Mouse (Mus musculus) activated CD4-positive, CD25-positive, alpha-beta regulatory T cell, adult 4 months (primary cell): ENCODE results near the gene Ifitm6. TPM values are rescaled to one million over a fixed set of nuclear protein-coding genes. Genes with fewer than 3 reads are reported as not detected.
A peak's percentile ranks its signal among the peaks of the same experiment; 100 is the strongest.
"Not testable (repeated sequence)": the region's sequence is repeated elsewhere in the genome, so short reads cannot be mapped to it uniquely, and the experiment has no call there.

Source experiments
- ATAC-seq: one replicate; pipeline ENCODE4 v1.8.0; 2017
- polyA plus RNA-seq, 2 experiments: library from polyadenylated mRNA; unstranded; fragments of 100-300 nt; shearing (Covaris generic); gene quantifications; one replicate each; pipeline ENCODE4 v1.2.1; 2017

Ifitm6 gene
- under 1 TPM; 0.70 to 0.92 TPM for polyA plus RNA-seq

- not testable (repeated sequence) for ATAC-seq
Observed at GRCm38 (mm10) chr7:141017824-141018223, at the start of gene Ifitm6. TSS of gene Ifitm6 (minus strand) at chr7:141017924.

- ATAC-seq: no peak
Observed at GRCm38 (mm10) chr7:141064576-141064975, 46.9 kb upstream of the Ifitm6 start.

- peak; percentile 57 for ATAC-seq
Observed at GRCm38 (mm10) chr7:141064175-141064574, 46.5 kb upstream of the Ifitm6 start.

- ATAC-seq: no peak
Observed at GRCm38 (mm10) chr7:141063353-141063752, 45.6 kb upstream of the Ifitm6 start.

GRCm38 (mm10) chr7:141062525-141062924 is 44.8 kb upstream of the Ifitm6 start:
- ATAC-seq: no peak

- ATAC-seq: no peak
Observed at GRCm38 (mm10) chr7:141061269-141061692, 43.6 kb upstream of the Ifitm6 start.

- ATAC-seq: peak; percentile 57
Observed at GRCm38 (mm10) chr7:141060426-141061242, 42.9 kb upstream of the Ifitm6 start, which contains the start of gene B4galnt4. TSS of gene B4galnt4 (plus strand) at chr7:141061104.

- ATAC-seq: no peak
Observed at GRCm38 (mm10) chr7:141059929-141060328, 42.2 kb upstream of the Ifitm6 start.

GRCm38 (mm10) chr7:141058601-141059341 is 41.0 kb upstream of the Ifitm6 start:
- peak; percentile 78 for ATAC-seq

- no peak for ATAC-seq
Observed at GRCm38 (mm10) chr7:141057541-141057940, 39.8 kb upstream of the Ifitm6 start.

GRCm38 (mm10) chr7:141056976-141057375 is 39.3 kb upstream of the Ifitm6 start:
- ATAC-seq: no peak

GRCm38 (mm10) chr7:141055785-141056184 is 38.1 kb upstream of the Ifitm6 start:
- no peak for ATAC-seq

- ATAC-seq: no peak
Observed at GRCm38 (mm10) chr7:141052421-141052820, 34.7 kb upstream of the Ifitm6 start.

GRCm38 (mm10) chr7:141052016-141052415 is 34.3 kb upstream of the Ifitm6 start:
- ATAC-seq: no peak

- no peak for ATAC-seq
Observed at GRCm38 (mm10) chr7:141051060-141051685, 33.4 kb upstream of the Ifitm6 start.

- ATAC-seq: no peak
Observed at GRCm38 (mm10) chr7:141049326-141049725, 31.6 kb upstream of the Ifitm6 start.

GRCm38 (mm10) chr7:141048226-141049218 is 30.8 kb upstream of the Ifitm6 start:
- ATAC-seq: peak; percentile 84

GRCm38 (mm10) chr7:141047581-141048225 is 30.0 kb upstream of the Ifitm6 start:
- no peak for ATAC-seq

- no peak for ATAC-seq
Observed at GRCm38 (mm10) chr7:141046931-141047580, 29.3 kb upstream of the Ifitm6 start.

GRCm38 (mm10) chr7:141042539-141042938 is 24.8 kb upstream of the Ifitm6 start:
- no peak for ATAC-seq

GRCm38 (mm10) chr7:141041661-141042060 is 23.9 kb upstream of the Ifitm6 start:
- no peak for ATAC-seq
